Mouse (Mus musculus): Measurements from ENCODE around the gene Hip1r. TPM values are rescaled to one million over a fixed set of nuclear protein-coding genes. Genes with fewer than 3 reads are reported as not detected.

Gene Hip1r
- total and polyA plus RNA-seq, 3 experiments, result 16.6 to 31.6 TPM; not detected in 1

- Histone ChIP-seq H3K79me2 (ENCODE audit: control insufficient read depth, insufficient read depth, low read length, poor library complexity) (no peaks in the 10 kb centered on the region), H3K9me3 (replicated peaks; ENCODE audit: insufficient read depth, low read length) (no peaks in the 10 kb centered on the region), H3K4me1 (ENCODE audit: control insufficient read depth in 1 of 2, insufficient read depth in 2 of 2, low read length in 2 of 2) (no peaks in the 10 kb centered on the region), H3K36me3 (ENCODE audit: control insufficient read depth in 1 of 2, insufficient read depth in 2 of 2, low read length in 2 of 2) (no peaks in the 10 kb centered on the region), H3K27ac (ENCODE audit: control insufficient read depth, low read depth, low read length) (no peak overlapping the region), H3K27me3 (ENCODE audit: control insufficient read depth in 1 of 2, insufficient read depth in 2 of 2, low read length in 2 of 2) (no peaks in the 10 kb centered on the region), H3K9ac (ENCODE audit: control insufficient read depth, low read depth, low read length, poor library complexity, severe bottlenecking) (no peak overlapping the region), H3K4me3 (ENCODE audit: control insufficient read depth in 1 of 2, insufficient read depth in 1 of 2, low read depth in 2 of 2, low read length in 2 of 2) (no peak overlapping the region)
- no peak for DNase-seq (ENCODE audit: low read depth, low spot score)
- no peak for TF ChIP-seq NRF1 (IDR thresholded peaks at IDR 0.05; ENCODE audit: insufficient read depth, low read depth, low read length, poor library complexity, severe bottlenecking)
- no peak for TF ChIP-seq TAL1 (IDR thresholded peaks at IDR 0.05; ENCODE audit: low read length)
- TF ChIP-seq BHLHE40 (IDR thresholded peaks at IDR 0.05; ENCODE audit: borderline replicate concordance, low read depth, low read length), result no peak
- no peak for TF ChIP-seq EP300 (IDR thresholded peaks at IDR 0.05; ENCODE audit: low read depth in 1 of 2, low read length in 2 of 2)
- TF ChIP-seq ZC3H11A (IDR thresholded peaks at IDR 0.05; ENCODE audit: low read depth, low read length), result no peak
- TF ChIP-seq USF1 (IDR thresholded peaks at IDR 0.05; ENCODE audit: low read depth, low read length), result no peak
- TF ChIP-seq JUND (IDR thresholded peaks at IDR 0.05; ENCODE audit: low read depth, low read length), result no peak
- TF ChIP-seq ZKSCAN1 (IDR thresholded peaks at IDR 0.05; ENCODE audit: low read depth, low read length), result no peak
- no peak for TF ChIP-seq SIN3A (IDR thresholded peaks at IDR 0.05; ENCODE audit: low read length)
- TF ChIP-seq ELF1 (IDR thresholded peaks at IDR 0.05; ENCODE audit: low read depth, low read length), result no peak
- TF ChIP-seq RAD21 (IDR thresholded peaks at IDR 0.05; ENCODE audit: low read depth, low read length), result no peak
- no peak for TF ChIP-seq MXI1 (IDR thresholded peaks at IDR 0.05; ENCODE audit: low read depth, low read length)
- no peak for TF ChIP-seq HCFC1 (IDR thresholded peaks at IDR 0.05; ENCODE audit: low read depth, low read length)
- no peak for TF ChIP-seq ZNF384 (IDR thresholded peaks at IDR 0.05; ENCODE audit: low read depth, low read length)
- no peak for TF ChIP-seq MYC (IDR thresholded peaks at IDR 0.05; ENCODE audit: low read depth, low read length)
- TF ChIP-seq MYB (IDR thresholded peaks at IDR 0.05; ENCODE audit: low read depth, low read length), result no peak
- no peak for TF ChIP-seq MAFK (IDR thresholded peaks at IDR 0.05; ENCODE audit: borderline replicate concordance, low read depth, low read length)
These were observed 26.9 kb upstream of the Hip1r start for GRCm38 (mm10) chr5:123946546-123946945.

- TF ChIP-seq EP300 (IDR thresholded peaks at IDR 0.05; ENCODE audit: low read depth in 1 of 2, low read length in 2 of 2) (no peak), RAD21 (IDR thresholded peaks at IDR 0.05; ENCODE audit: low read depth, low read length) (peak; percentile 86), USF2 (IDR thresholded peaks at IDR 0.05; ENCODE audit: borderline replicate concordance in 1 of 2, insufficient read depth in 1 of 2, low read depth in 1 of 2, low read length in 2 of 2) (no peak), CTCF (IDR thresholded peaks at IDR 0.05 in 2 of 3, conservative IDR thresholded peaks at IDR 0.05 in 1 of 3; ENCODE audit: control insufficient read depth in 1 of 3, insufficient read depth in 1 of 3, low read depth in 2 of 3, low read length in 3 of 3, poor library complexity in 1 of 3, severe bottlenecking in 1 of 3) (peak; percentile 32 to 83 (median 70); a peak in 4 of 6 replicates), MEF2A (IDR thresholded peaks at IDR 0.05; ENCODE audit: extremely low read depth, insufficient replicate concordance, low read depth, low read length, poor library complexity, severe bottlenecking) (no peak), BHLHE40 (IDR thresholded peaks at IDR 0.05; ENCODE audit: borderline replicate concordance, low read depth, low read length) (no peak), ZC3H11A (IDR thresholded peaks at IDR 0.05; ENCODE audit: low read depth, low read length) (peak; percentile 65), ZKSCAN1 (IDR thresholded peaks at IDR 0.05; ENCODE audit: low read depth, low read length) (no peak), SMC3 (IDR thresholded peaks at IDR 0.05; ENCODE audit: low read depth, low read length) (peak; percentile 82), TAL1 (IDR thresholded peaks at IDR 0.05; ENCODE audit: low read length) (no peak), CHD1 (IDR thresholded peaks at IDR 0.05; ENCODE audit: low read depth, low read length) (no peak), POLR2AphosphoS2 (IDR thresholded peaks at IDR 0.05; ENCODE audit: low read length) (no peak), SIN3A (IDR thresholded peaks at IDR 0.05; ENCODE audit: low read length) (peak; percentile 28; the same call in 1 of the 2 replicates), MXI1 (IDR thresholded peaks at IDR 0.05; ENCODE audit: low read depth, low read length) (no peak), USF1 (IDR thresholded peaks at IDR 0.05; ENCODE audit: low read depth, low read length) (no peak)
- Histone ChIP-seq H3K79me2 (ENCODE audit: control insufficient read depth, insufficient read depth, low read length, poor library complexity) (no peaks in the 10 kb centered on the region), H3K4me1 (ENCODE audit: control insufficient read depth in 1 of 2, insufficient read depth in 2 of 2, low read length in 2 of 2) (no peaks in the 10 kb centered on the region), H3K27me3 (ENCODE audit: control insufficient read depth in 1 of 2, insufficient read depth in 2 of 2, low read length in 2 of 2) (no peaks in the 10 kb centered on the region), H3K27ac (ENCODE audit: control insufficient read depth, low read depth, low read length) (no peak overlapping the region), H3K4me3 (ENCODE audit: control insufficient read depth in 1 of 2, insufficient read depth in 1 of 2, low read depth in 2 of 2, low read length in 2 of 2) (no peak overlapping the region), H3K9me3 (replicated peaks; ENCODE audit: insufficient read depth, low read length) (no peaks in the 10 kb centered on the region), H3K36me3 (ENCODE audit: control insufficient read depth in 1 of 2, insufficient read depth in 2 of 2, low read length in 2 of 2) (no peaks in the 10 kb centered on the region), H3K9ac (ENCODE audit: control insufficient read depth, low read depth, low read length, poor library complexity, severe bottlenecking) (no peak overlapping the region)
- peak; percentile 77 for DNase-seq (ENCODE audit: low read depth, low spot score)
These were observed 26.2 kb upstream of the Hip1r start for GRCm38 (mm10) chr5:123947041-123947761.

All from MEL (cell line).